Mouse (Mus musculus): ENCODE data around the gene Gphn. TPM values are rescaled to one million over a fixed set of nuclear protein-coding genes. Genes with fewer than 3 reads are reported as not detected.
A peak's percentile ranks its signal among the peaks of the same experiment; 100 is the strongest.
"Not testable (repeated sequence)": the region's sequence is repeated elsewhere in the genome, so short reads cannot be mapped to it uniquely, and the experiment has no call there.

Gphn gene
- polyA plus RNA-seq, 1 experiment from 2014 or later: 17.8 TPM

DNA sequence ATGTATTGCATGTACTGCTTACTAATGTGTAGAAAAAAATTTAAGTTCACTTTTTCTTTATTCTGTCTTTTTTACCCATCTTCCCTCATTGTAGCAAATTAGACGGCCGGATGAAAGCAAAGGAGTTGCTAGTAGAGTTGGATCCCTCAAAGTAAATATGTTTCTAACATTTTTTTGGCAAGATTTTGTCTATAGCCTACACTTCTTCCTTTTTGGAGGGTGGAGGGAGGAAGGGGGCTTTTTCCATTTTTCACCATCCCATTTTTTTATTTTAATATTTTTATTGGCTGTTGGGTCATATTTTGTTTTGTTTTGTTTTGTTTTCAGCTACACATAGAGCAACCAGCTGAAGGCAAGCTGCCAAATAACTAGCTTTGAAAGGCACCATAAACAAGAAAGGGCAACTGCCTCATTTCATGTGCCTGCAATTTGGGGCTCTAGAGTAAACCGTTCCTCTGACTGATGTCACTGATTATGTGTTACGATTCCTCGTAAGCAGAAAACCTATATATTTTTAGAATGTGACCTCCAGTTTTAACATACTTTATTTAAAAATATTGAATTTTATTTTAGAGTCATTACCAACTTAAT, 296.7 kb downstream of the Gphn start:
- Histone ChIP-seq H3K4me3 (ENCODE audit: low read length) (no peak overlapping the region), H3K9ac (ENCODE audit: low read depth, low read length) (no peak overlapping the region), H3K36me3 (ENCODE audit: control insufficient read depth, insufficient read depth, low read length) (no peaks in the 10 kb centered on the region), H3K9me3 (ENCODE audit: control insufficient read depth, low read length) (no peaks in the 10 kb centered on the region), H3K4me2 (replicated peaks; ENCODE audit: low read depth, low read length) (no peak overlapping the region), H3K27ac (ENCODE audit: low read depth, low read length) (no peak overlapping the region), H3K4me1 (ENCODE audit: control insufficient read depth, insufficient read depth, low read length) (no peaks in the 10 kb centered on the region), H3K27me3 (ENCODE audit: control insufficient read depth, insufficient read depth, low read length) (no peaks in the 10 kb centered on the region)
- WGBS: 74% methylated on average over 5 of the region's 5 CpGs
- no peak for ATAC-seq (ENCODE audit: low FRiP score, low TSS enrichment)

DNA sequence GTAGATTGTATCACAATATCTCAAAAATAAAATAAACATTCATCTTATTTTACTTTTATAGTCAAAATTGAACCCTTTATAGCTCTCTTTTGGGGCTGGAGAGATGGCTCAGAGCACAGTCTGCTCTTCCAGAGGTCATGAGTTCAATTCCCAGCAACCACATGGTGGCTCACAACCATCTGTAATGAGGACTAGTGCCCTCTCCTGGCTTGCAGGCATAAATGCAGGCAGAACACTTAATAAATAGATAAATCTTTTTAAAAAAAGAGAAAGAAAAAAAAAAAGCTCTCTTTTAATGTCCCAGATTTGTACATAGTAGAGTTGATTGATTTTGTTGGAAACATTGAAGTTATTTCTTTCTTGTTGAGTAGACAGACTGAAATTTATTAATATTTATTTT, 311.4 kb downstream of the Gphn start:
- not testable (repeated sequence) for H3K9ac ChIP-seq (ENCODE audit: low read depth, low read length); H3K27me3 ChIP-seq (ENCODE audit: control insufficient read depth, insufficient read depth, low read length); H3K36me3 ChIP-seq (ENCODE audit: control insufficient read depth, insufficient read depth, low read length); H3K4me1 ChIP-seq (ENCODE audit: control insufficient read depth, insufficient read depth, low read length); H3K27ac ChIP-seq (ENCODE audit: low read depth, low read length); ATAC-seq (ENCODE audit: low FRiP score, low TSS enrichment); H3K9me3 ChIP-seq (ENCODE audit: control insufficient read depth, low read length); H3K4me3 ChIP-seq (ENCODE audit: low read length); H3K4me2 ChIP-seq (replicated peaks; ENCODE audit: low read depth, low read length)

DNA sequence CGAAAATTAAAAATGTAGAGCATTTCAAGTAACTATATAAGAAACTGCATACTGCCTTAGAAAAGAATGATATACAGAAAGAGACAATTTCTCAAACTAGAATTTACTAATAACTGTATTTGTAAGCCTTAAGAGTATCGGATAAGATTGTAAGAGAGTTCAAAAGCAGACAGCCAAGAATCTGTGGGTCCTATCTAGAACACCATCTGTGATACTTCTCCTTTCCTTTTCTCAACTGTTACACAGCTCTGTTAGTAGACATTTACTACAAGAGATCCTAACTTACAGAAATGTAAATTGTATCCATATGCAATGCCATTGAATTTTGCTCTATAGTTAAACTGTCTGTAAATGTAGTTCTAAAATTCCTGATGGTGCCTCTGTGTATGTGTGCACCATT, 324.7 kb downstream of the Gphn start:
- Histone ChIP-seq H3K36me3 (ENCODE audit: control insufficient read depth, insufficient read depth, low read length) (no peaks in the 10 kb centered on the region), H3K4me3 (ENCODE audit: low read length) (no peak overlapping the region), H3K27ac (ENCODE audit: low read depth, low read length) (no peak overlapping the region), H3K9me3 (ENCODE audit: control insufficient read depth, low read length) (no peaks in the 10 kb centered on the region), H3K9ac (ENCODE audit: low read depth, low read length) (no peak overlapping the region), H3K4me2 (replicated peaks; ENCODE audit: low read depth, low read length) (no peak overlapping the region), H3K27me3 (ENCODE audit: control insufficient read depth, insufficient read depth, low read length) (no peaks in the 10 kb centered on the region), H3K4me1 (ENCODE audit: control insufficient read depth, insufficient read depth, low read length) (no peaks in the 10 kb centered on the region)
- ATAC-seq (ENCODE audit: low FRiP score, low TSS enrichment): no peak
- WGBS: 86% methylated on average over 2 of the region's 2 CpGs

GRCm38 (mm10) chr12:78631816-78632215, 405.6 kb downstream of the Gphn start:
- H3K4me3 ChIP-seq (ENCODE audit: low read length): no peak overlapping the region
- H3K9ac ChIP-seq (ENCODE audit: low read depth, low read length): no peak overlapping the region
- ATAC-seq (ENCODE audit: low FRiP score, low TSS enrichment): no peak
- no peaks in the 10 kb centered on the region for H3K36me3 ChIP-seq (ENCODE audit: control insufficient read depth, insufficient read depth, low read length)
- H3K27ac ChIP-seq (ENCODE audit: low read depth, low read length): no peak overlapping the region
- 71% methylated on average over 2 of the region's 2 CpGs for WGBS
- no peak overlapping the region for H3K4me2 ChIP-seq (replicated peaks; ENCODE audit: low read depth, low read length)
- H3K9me3 ChIP-seq (ENCODE audit: control insufficient read depth, low read length): no peaks in the 10 kb centered on the region
- H3K27me3 ChIP-seq (ENCODE audit: control insufficient read depth, insufficient read depth, low read length): no peaks in the 10 kb centered on the region
- no peaks in the 10 kb centered on the region for H3K4me1 ChIP-seq (ENCODE audit: control insufficient read depth, insufficient read depth, low read length)

GRCm38 (mm10) chr12:78639466-78639865, 413.3 kb downstream of the Gphn start:
- no peaks in the 10 kb centered on the region for H3K36me3 ChIP-seq (ENCODE audit: control insufficient read depth, insufficient read depth, low read length)
- H3K9me3 ChIP-seq (ENCODE audit: control insufficient read depth, low read length): no peaks in the 10 kb centered on the region
- peak; percentile 57; the same call in 1 of the 2 replicates for ATAC-seq (ENCODE audit: low FRiP score, low TSS enrichment)
- H3K27ac ChIP-seq (ENCODE audit: low read depth, low read length): no peak overlapping the region
- H3K4me1 ChIP-seq (ENCODE audit: control insufficient read depth, insufficient read depth, low read length): 0 out of 2 replicates have a peak, but pooled peaks cover 3% of the 10 kb centered on the region
- H3K27me3 ChIP-seq (ENCODE audit: control insufficient read depth, insufficient read depth, low read length): no peaks in the 10 kb centered on the region
- H3K9ac ChIP-seq (ENCODE audit: low read depth, low read length): no peak overlapping the region
- 0% methylated on average over 1 of the region's 1 CpGs for WGBS
- no peak overlapping the region for H3K4me2 ChIP-seq (replicated peaks; ENCODE audit: low read depth, low read length)
- no peak overlapping the region for H3K4me3 ChIP-seq (ENCODE audit: low read length)

DNA sequence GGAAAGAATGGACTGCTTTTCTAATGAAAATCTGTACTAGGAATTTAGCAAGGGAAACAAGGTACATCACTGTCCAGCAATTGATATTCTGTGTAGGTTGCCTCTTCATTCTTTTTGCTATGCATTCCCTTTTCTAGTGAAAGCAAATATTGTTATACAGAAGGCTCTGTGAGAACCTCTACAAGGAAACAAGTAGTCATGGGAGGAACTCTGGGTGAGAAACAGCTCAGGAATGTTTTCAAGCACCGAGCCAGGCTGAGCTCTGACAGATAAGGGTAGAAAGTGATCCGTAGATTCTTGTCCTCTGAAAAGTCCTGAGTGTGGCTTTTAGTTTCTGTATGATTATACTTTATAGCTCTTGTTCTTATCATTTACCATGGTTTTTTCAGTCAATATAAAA, 413.9 kb downstream of the Gphn start:
- Histone ChIP-seq H3K4me3 (ENCODE audit: low read length) (no peak overlapping the region), H3K4me1 (ENCODE audit: control insufficient read depth, insufficient read depth, low read length) (0 out of 2 replicates have a peak, but pooled peaks cover 3% of the 10 kb centered on the region), H3K36me3 (ENCODE audit: control insufficient read depth, insufficient read depth, low read length) (no peaks in the 10 kb centered on the region), H3K27ac (ENCODE audit: low read depth, low read length) (no peak overlapping the region), H3K4me2 (replicated peaks; ENCODE audit: low read depth, low read length) (no peak overlapping the region), H3K9ac (ENCODE audit: low read depth, low read length) (no peak overlapping the region), H3K27me3 (ENCODE audit: control insufficient read depth, insufficient read depth, low read length) (no peaks in the 10 kb centered on the region), H3K9me3 (ENCODE audit: control insufficient read depth, low read length) (no peaks in the 10 kb centered on the region)
- no peak for ATAC-seq (ENCODE audit: low FRiP score, low TSS enrichment)
- 26% methylated on average over 2 of the region's 2 CpGs for WGBS

DNA sequence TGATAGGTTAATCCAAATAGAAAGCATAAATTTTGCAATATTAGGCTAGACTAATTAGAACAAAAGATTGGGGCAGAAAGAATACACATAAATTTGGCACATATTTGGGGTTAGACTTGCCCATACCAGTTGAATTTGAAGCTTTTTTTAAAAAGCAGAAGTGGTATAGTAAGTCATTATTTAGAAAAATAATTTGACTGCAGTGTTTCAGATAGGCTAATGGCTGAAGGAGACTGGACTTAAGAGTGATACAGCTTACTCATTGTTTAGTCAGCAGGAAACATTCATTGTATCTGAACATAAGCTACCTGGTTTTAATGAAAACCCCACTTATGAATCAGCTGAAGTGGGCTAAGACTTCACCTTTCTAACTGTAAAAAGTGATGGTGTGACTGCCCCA, 415.0 kb downstream of the Gphn start:
- Histone ChIP-seq H3K4me2 (replicated peaks; ENCODE audit: low read depth, low read length) (no peak overlapping the region), H3K9ac (ENCODE audit: low read depth, low read length) (no peak overlapping the region), H3K27me3 (ENCODE audit: control insufficient read depth, insufficient read depth, low read length) (no peaks in the 10 kb centered on the region), H3K4me1 (ENCODE audit: control insufficient read depth, insufficient read depth, low read length) (0 out of 2 replicates have a peak, but pooled peaks cover 3% of the 10 kb centered on the region), H3K9me3 (ENCODE audit: control insufficient read depth, low read length) (no peaks in the 10 kb centered on the region), H3K36me3 (ENCODE audit: control insufficient read depth, insufficient read depth, low read length) (no peaks in the 10 kb centered on the region), H3K27ac (ENCODE audit: low read depth, low read length) (no peak overlapping the region), H3K4me3 (ENCODE audit: low read length) (no peak overlapping the region)
- no peak for ATAC-seq (ENCODE audit: low FRiP score, low TSS enrichment)

DNA sequence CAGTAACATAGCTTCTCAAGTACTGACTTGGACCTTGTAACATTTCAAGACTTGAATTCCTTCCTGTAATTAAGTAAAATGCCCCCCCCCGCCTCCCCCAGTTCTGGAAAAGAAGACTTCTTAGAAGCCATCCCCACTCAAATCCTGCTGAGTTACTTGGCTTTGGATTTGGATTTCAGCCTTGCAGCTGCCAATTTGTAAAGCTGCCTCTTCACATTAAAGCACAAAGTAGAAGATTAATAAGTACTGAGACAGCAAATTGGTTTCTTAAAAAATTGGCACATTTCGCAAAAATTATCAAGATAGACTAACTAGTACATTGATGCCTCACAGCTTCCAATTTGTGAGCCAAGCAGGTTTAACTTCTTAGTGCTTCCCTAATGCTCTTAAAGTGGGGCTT, 417.5 kb downstream of the Gphn start:
- ATAC-seq (ENCODE audit: low FRiP score, low TSS enrichment): no peak
- H3K27ac ChIP-seq (ENCODE audit: low read depth, low read length): no peak overlapping the region
- H3K27me3 ChIP-seq (ENCODE audit: control insufficient read depth, insufficient read depth, low read length): no peaks in the 10 kb centered on the region
- H3K4me2 ChIP-seq (replicated peaks; ENCODE audit: low read depth, low read length): no peak overlapping the region
- 0 out of 2 replicates have a peak, but pooled peaks cover 3% of the 10 kb centered on the region for H3K4me1 ChIP-seq (ENCODE audit: control insufficient read depth, insufficient read depth, low read length)
- WGBS: 86% methylated on average over 2 of the region's 2 CpGs
- no peak overlapping the region for H3K9ac ChIP-seq (ENCODE audit: low read depth, low read length)
- H3K36me3 ChIP-seq (ENCODE audit: control insufficient read depth, insufficient read depth, low read length): no peaks in the 10 kb centered on the region
- H3K9me3 ChIP-seq (ENCODE audit: control insufficient read depth, low read length): no peaks in the 10 kb centered on the region
- H3K4me3 ChIP-seq (ENCODE audit: low read length): no peak overlapping the region

GRCm38 (mm10) chr12:78645282-78645681, 419.1 kb downstream of the Gphn start:
- WGBS: 97% methylated on average over 1 of the region's 1 CpGs
- ATAC-seq (ENCODE audit: low FRiP score, low TSS enrichment): no peak
- no peak overlapping the region for H3K9ac ChIP-seq (ENCODE audit: low read depth, low read length)

More at GRCm38 (mm10) chr12:78645282-78645681, 419.1 kb downstream of the Gphn start:
- no peak overlapping the region for H3K4me3 ChIP-seq (ENCODE audit: low read length)
- no peak overlapping the region for H3K27ac ChIP-seq (ENCODE audit: low read depth, low read length)
- H3K9me3 ChIP-seq (ENCODE audit: control insufficient read depth, low read length): no peaks in the 10 kb centered on the region
- H3K4me2 ChIP-seq (replicated peaks; ENCODE audit: low read depth, low read length): no peak overlapping the region
- no peaks in the 10 kb centered on the region for H3K4me1 ChIP-seq (ENCODE audit: control insufficient read depth, insufficient read depth, low read length)
- H3K27me3 ChIP-seq (ENCODE audit: control insufficient read depth, insufficient read depth, low read length): no peaks in the 10 kb centered on the region
- H3K36me3 ChIP-seq (ENCODE audit: control insufficient read depth, insufficient read depth, low read length): no peaks in the 10 kb centered on the region
